Comparison of ENCODE assay signal across 13 mouse cellular contexts in the genomic region with DNA sequence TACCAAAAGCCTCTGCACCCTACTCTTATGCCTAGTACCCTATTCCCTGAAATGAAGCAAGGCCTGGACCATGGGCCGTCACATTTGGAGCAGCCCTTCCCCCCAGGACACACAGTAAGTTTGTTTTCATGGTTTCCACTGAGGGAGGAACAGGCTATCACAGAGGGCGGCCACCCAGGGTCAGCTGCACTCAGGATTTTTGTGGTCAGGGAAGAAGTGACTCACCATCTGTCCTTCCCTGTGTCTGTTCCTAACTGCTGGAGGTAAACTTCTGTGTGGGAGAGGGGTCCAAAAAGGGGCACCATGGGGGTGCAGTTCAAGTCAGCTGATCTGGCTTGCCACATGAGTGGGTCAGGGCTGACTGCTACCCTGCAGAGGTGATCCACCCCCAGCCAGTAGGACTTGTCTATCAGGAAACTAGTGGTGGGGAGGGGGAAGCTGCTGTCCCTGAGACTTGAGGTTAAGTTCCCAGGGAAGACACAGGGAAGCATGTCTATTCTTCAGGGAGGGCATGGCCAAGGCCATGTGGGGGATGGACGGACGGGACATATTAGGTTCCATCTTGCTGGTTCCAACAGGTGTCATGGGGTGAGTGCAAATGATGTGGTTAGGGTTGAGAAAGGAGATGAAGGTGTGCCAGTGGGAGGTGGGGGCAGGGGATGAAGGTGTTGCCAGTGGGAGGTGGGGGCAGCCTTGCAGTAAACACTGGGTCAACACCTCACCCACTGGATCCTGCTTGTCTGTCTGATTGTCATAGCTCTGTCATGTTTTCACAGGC.
DNase-seq lines count a peak whose midpoint lies in the region; ATAC-seq lines count a peak whose summit lies in the region.
"Had no signal": no experiment of that assay in that cellular context is flagged by ENCODE, and none has a peak within 500 bp of the region (broad histone marks: within the 10 kb centered on the region; RNA-seq: fewer than 3 reads in every experiment).

No protein-coding gene starts in this region.

- no peak overlapping the region for H3K4me3 ChIP-seq in heart, embryonic 12.5 days
- no peak overlapping the region for H3K4me3 ChIP-seq in hindbrain, embryonic 11.5 days (ENCODE audit: low read depth, low read length)
- H3K4me3 ChIP-seq: embryonic facial prominence, embryonic 15.5 days had no signal

- intact Hi-C loops in heart, postnatal 25 days (cut with DNase I): no loop called here

- no peak overlapping the region for H3K9ac ChIP-seq in heart, embryonic 12.5 days
- H3K9ac ChIP-seq in hindbrain, embryonic 11.5 days (ENCODE audit: low read depth, low read length): no peak overlapping the region
- H3K9ac ChIP-seq: embryonic facial prominence, embryonic 15.5 days had no signal

- peak; percentile 98 for DNase-seq in heart, adult 11 months
- DNase-seq in 3T3-L1 (ENCODE audit: low read depth, low spot score): peak; percentile 93
- DNase-seq in adrenal gland, postnatal 14 days: peak; percentile 72
- DNase-seq in heart, postnatal 25 days (ENCODE audit: low spot score): peak; percentile 56
- DNase-seq in spleen, adult 18-20 months: no peak
- DNase-seq in lung, postnatal 10 days: no peak
- DNase-seq in hindbrain, embryonic 11.5 days (ENCODE audit: low spot score): no peak
- DNase-seq: cerebellum, adult 8-10 months; midbrain, embryonic 14.5 days had no signal

- H3K36me3 ChIP-seq in heart, embryonic 12.5 days: no peaks in the 10 kb centered on the region
- H3K36me3 ChIP-seq in hindbrain, embryonic 11.5 days (ENCODE audit: control insufficient read depth, insufficient read depth, low read length): no peaks in the 10 kb centered on the region
- H3K36me3 ChIP-seq: embryonic facial prominence, embryonic 15.5 days had no signal

- 71% methylated on average over 4 of the region's 4 CpGs for WGBS in heart, embryonic 12.5 days
- WGBS in hindbrain, embryonic 11.5 days: 65% methylated on average over 4 of the region's 4 CpGs

- ATAC-seq in heart, embryonic 12.5 days (ENCODE audit: insufficient number of reproducible peaks, low FRiP score): no peak
- no peak for ATAC-seq in hindbrain, embryonic 11.5 days (ENCODE audit: low FRiP score)
- ATAC-seq: activated CD4-positive, CD25-positive, alpha-beta regulatory T cell, adult 4 months had no signal

- no peaks in the 10 kb centered on the region for H3K9me3 ChIP-seq in heart, embryonic 12.5 days (replicated peaks)
- no peaks in the 10 kb centered on the region for H3K9me3 ChIP-seq in hindbrain, embryonic 11.5 days (ENCODE audit: control insufficient read depth, low read length)
- H3K9me3 ChIP-seq: embryonic facial prominence, embryonic 15.5 days had no signal

- H3K27ac ChIP-seq in heart, embryonic 12.5 days (ENCODE audit: poor library complexity, severe bottlenecking): no peak overlapping the region
- H3K27ac ChIP-seq in hindbrain, embryonic 11.5 days (ENCODE audit: low read depth, low read length): no peak overlapping the region
- H3K27ac ChIP-seq: embryonic facial prominence, embryonic 15.5 days had no signal

- H3K4me1 ChIP-seq in heart, embryonic 12.5 days (replicated peaks): peaks cover 69% of the 10 kb centered on the region
- H3K4me1 ChIP-seq in hindbrain, embryonic 11.5 days (replicated peaks; ENCODE audit: control insufficient read depth, insufficient read depth, low read length): peaks cover 12% of the 10 kb centered on the region

- H3K27me3 ChIP-seq in heart, embryonic 12.5 days (replicated peaks): no peaks in the 10 kb centered on the region
- no peaks in the 10 kb centered on the region for H3K27me3 ChIP-seq in hindbrain, embryonic 11.5 days (ENCODE audit: control insufficient read depth, insufficient read depth, low read length)
- H3K27me3 ChIP-seq: CH12.LX; embryonic facial prominence, embryonic 15.5 days had no signal

- no peak overlapping the region for H3K4me2 ChIP-seq in heart, embryonic 12.5 days
- H3K4me2 ChIP-seq in hindbrain, embryonic 11.5 days (replicated peaks; ENCODE audit: low read depth, low read length): no peak overlapping the region
- H3K4me2 ChIP-seq: embryonic facial prominence, embryonic 15.5 days had no signal

Comparison
In these comparisons a context has a peak if more than half of its experiments do, and no peak if none do; other contexts are left out.
1. DNase-seq: peak in heart, adult 11 months (single experiment), 3T3-L1 (single experiment), adrenal gland, postnatal 14 days (single experiment) and heart, postnatal 25 days (single experiment); none in spleen, adult 18-20 months (0 of 2), lung, postnatal 10 days (single experiment) and hindbrain, embryonic 11.5 days (single experiment).